Mouse (Mus musculus) urinary bladder, adult 2 months (tissue): ENCODE data around the gene Cenpp. TPM values are rescaled to one million over a fixed set of nuclear protein-coding genes. Genes with fewer than 3 reads are reported as not detected.

Source experiments
- DNase-seq: peaks from one replicate; pipeline ENCODE4 v3.0.0; 2022; ENCODE audit warnings: low spot score
- polyA plus RNA-seq: library from polyadenylated mRNA; depleted of rRNA; stranded (reverse); fragments of >200 nt; gene quantifications from 2 replicates; pipeline ENCODE4 v1.2.3, GENCODE M21; 2012

Cenpp gene
- polyA plus RNA-seq, 1 experiment, result 1.1 TPM

DNA sequence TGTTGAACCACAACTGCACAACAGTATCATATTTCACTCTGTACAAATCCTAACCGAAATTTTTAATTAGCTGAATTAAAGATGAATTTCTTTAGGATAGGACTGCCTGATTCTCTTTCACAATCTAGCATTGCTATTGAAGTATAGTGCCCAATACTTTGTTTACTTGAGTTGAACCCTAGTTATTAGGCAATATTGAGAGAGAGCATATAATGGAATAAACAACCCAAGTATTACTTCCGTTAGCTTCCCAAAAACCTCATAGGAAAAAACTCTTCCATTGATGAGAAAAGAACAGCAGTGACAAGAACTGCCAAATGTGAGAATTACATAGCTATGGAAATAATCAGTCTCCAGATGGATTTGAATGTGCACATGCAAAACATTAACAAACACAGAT, 126.3 kb downstream of the Cenpp start:
- DNase-seq, result no peak

DNA sequence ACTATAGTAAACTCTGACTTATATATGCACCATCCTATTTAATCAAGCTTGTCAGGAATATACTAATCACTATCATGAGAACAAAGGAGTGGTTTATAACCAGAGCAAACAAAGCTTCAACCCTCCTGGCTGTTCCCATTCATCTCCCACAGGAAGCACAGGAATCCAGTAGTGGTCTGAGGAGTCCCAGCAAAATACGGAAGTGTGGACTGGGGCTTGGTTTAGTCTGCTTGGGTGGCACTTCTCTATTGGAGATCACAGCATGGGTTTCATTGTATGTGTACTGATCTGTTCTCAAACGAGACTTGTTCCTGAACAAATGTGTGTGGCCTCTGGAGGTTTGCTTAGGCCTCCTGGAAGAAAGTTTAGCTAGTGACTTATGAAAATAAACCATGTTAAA, 133.8 kb downstream of the Cenpp start:
- no peak for DNase-seq

DNA sequence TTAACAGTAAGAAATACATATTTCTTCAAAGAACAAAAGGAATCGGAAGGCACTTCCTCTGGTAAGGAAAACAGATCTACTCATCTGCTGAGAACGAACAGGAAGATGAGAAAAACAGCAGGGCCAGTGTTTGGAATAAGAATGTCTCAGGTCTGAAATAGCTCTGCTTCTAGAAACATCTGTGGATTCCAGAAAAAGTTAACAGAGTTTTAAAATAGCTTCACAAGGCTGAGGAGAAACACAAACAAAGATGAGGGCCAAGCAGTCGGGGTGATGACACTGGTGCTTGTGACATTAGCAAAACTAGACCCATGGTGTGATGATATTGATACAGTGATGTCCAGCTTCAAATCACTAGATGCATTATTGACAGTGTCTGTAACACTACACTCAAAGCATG, 145.4 kb downstream of the Cenpp start:
- DNase-seq, result no peak

DNA sequence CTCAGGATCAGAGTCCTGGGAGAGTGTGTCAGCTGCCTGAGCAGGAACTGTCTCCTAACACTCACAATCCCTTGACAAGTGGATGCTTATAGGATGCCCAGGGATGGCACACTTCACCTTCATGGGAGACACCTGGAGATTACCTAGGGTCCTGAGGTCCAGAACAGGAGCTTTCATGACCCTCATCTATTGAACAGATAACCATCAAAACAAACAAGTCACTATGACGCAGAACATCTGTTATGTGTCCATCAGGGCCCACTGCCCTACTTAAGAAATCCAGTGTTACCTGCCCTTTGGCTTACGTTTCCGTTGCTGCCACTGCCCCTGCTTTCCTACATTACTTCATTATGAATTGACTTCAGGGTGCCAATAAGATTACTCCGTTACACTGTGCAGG, 146.8 kb downstream of the Cenpp start:
- DNase-seq, result no peak

DNA sequence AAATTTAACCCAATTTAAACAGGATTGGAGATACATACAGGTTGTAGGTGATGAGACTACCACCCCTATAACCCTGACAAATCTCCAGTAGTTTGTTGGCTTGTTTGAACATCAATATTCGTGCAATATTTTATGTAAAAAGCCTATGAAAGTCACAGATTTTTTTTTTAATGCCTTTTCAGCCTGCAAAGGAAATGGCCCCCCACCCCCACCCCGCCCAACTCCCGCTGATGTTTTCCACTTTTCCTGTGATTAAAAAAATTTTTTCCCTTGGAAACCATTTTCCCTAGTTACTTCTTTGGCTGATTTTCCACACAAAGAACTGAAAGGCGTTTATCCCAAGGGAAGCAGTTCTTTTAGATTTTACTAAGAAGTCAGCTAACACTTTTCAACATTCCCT, 148.1 kb downstream of the Cenpp start, which contains the start of gene Ecm2:
Gene Ecm2, plus strand, starts transcription at position 301 of the 400 bp plus-strand sequence.
- no peak for DNase-seq

DNA sequence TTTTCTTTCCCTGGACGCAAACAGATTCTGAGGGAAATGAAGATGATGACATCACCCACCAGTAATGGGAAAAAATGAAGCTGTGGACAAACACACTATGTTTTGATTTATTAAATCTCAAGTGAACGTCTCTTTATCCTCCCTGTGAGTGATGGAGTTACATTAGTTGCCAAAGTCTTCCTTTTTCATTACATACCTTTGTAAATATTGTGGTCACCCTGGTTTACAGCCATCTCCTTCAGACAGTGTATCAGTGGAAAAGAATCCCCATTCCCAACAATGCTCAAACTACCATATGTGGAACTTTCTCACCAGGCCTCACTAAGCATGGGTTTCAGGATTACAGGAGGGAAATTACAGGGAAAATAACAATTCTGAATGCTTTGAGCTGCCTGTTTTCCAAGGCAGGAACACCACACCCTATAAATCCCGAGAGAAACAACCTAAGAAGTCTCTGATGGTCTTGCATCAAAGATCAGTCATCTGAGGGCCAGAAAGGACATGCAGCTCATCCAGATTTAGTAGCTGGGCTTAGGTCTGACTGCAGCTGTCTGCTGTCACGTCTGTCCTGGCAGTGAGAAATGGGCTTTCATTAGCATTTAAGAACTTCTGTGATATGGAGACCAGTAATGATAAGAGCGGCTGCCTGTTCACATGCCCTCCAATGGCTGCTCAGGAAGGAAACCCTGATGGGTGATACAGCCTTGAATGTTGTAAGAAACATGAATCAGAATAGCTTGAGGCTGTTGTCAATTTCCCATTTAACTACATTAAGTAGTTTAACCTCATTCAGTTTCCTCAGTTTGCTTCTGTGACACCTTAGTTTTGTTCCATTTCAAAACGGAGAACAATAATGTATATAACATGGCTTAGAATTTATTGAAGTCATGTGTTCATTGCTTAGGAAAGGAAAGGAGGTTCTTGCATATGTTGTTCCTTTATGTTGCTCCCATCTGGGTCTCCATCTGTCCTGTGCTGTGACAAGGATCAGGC, 159.9 kb downstream of the Cenpp start, which contains the start of gene Tes3-ps:
Gene Tes3-ps, plus strand, starts transcription at position 943 of the 993 bp plus-strand sequence.
- no peak for DNase-seq

DNA sequence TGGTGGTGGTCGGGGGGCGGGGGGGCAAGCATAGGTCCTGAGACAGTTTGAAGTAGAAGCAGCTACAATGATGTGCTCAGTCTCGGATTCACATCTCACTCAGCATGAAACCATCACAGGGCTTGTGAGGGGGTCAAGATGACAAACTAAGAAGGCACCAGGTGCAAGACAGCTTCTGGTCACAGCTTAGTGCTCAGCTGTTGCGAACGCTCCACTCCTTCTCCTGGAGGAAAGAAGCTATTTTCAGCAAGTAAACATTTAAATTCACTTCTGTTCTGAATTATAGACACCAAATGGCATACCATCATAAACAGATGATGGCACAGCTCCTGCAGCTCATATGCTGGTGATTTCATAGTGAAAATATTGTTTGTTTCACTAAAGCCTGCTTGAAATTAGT, 167.2 kb downstream of the Cenpp start:
- no peak for DNase-seq

DNA sequence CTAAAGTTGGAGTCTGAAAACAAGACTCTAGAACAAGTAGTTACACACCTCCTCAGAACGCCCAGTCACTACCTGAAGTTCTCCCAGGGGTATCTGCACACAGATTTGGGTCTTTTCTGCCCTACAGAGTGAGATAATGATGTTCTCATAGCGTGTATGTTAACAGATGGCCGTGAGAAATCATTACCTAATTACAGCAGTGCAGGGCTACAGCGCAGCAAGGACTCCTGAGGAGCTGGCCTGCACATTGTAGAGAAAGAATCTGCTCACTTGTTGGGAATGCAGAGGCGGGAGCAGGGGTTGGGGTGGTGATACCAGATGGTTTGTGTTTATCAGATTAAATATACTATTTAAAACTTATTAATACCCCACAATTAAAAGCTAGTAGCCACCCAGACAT, 172.0 kb downstream of the Cenpp start:
- no peak for DNase-seq

DNA sequence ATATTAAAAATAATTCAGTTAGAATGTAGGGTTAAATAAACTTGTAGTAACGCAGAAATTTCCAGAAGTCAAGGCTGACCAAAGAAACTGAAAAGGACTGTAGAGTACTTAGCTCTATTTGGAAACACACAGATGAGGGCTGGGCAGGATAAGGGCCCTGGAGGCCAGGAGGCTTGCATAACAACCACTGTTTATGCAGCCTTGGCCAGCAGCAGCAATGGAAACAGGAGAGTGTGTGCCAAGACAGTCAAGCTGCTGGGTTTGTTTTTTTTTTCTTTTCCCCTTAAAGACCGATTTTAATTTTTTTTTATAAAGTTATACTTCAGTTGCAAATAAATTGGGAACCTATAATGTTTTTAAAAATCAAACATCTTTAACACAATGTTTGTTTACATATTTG, 172.5 kb downstream of the Cenpp start:
- DNase-seq, result no peak

DNA sequence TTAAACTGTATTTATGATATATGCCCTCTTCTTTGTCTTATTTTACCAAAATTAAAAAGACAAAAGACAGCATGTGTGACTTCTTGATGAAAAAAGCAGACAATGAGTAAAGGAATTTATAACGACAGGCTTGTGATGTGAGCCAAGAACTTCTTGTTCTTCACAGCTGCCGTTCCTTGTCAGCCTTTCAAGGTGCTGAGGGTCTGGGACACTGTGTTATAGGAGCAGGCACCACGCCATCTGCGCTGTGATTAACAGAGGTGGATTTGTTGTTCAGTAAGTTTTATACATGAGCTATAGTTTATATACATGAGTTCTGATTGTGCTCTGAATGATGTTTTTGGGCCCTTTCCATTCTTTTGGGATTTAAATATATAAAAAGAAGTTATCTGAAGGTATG, 173.2 kb downstream of the Cenpp start:
- DNase-seq, result no peak

DNA sequence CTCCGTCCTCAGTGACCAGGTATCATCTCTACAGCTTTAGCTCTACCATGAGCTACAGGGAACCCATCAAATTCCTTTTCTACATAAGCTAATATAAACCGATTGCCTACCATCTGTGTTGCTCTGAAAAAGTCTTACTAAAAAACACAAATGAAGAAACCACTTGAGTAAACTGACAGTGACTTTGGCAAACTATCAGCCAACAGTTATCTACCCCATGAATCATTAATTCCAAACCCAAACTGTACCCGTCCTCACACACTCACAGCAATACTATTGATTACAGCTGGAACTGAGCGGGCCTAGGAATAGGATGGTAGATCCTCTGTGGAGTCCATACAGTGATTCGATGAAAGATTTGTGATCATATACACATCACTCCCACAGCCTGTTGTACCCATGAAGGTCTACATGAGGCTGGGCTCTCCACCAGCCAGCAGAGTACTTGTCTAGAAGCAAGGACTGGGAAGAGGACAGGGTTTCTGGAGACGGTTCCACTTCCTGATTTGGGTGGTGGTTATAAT, 173.7 kb downstream of the Cenpp start:
- DNase-seq, result no peak

DNA sequence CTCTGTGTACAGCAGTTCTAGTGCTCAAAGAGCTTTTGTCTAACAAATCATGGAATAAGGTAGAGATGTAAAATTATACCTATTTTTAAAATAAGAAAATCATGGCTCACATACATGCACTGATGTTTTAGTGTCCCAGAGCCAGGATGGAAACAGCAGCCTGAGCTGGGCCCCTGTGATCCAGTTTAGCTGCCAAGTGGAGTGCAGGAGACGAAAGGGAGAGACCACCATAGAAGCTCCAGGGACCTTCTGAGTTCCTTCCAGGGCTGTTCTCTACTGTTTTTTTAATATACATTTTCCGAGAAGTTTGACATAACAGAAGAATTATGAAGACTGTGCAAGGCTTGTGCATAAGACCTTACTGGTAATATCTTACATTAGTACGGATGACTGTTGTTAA, 174.7 kb downstream of the Cenpp start:
- no peak for DNase-seq

DNA sequence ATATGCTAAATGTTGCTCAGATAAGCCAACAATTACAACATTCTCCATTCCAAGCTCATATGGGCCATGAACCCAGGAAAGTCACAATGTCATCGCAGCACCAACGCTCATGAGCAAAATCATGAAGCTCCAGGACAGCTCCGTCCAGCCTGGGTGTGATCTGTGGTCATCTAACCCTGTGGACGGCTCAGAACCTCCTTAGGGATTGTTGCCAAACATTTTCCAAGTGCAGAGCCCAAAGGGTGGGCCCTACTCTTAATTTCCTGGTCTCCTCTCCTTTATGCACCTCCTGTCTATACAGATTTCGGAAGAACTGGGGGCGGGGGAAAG, 179.9 kb downstream of the Cenpp start:
- no peak for DNase-seq

DNA sequence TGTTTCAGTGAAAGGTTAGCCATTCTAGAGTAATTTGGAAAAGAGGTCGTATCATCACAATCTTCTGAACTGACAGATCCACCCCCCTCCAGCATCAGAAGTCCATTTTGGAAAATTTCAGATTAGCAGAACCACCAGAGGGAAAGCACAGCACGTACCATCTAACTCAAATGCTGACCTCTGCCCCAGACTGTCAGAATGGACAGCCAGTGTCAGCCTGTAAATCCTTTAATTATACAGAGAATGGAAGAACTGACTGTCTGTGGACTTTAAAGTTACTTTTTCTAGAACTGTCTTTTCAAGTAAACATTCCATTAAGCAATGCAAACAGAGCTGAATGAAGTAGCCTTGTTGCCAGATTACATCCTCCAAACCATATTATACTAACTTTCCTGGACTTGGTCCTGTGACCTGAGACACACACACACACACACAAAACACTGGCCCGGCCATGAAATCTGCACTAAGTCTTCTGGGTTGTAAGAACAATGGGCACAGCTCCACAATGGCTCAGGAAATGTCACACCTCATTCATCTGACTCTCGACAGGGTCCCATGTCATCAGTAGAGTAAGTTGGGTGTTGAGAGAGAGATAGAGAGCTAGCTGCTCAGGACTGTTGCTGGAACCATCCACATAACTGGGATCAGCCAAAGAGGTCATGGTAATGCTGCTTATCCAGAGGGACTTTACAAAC, 180.5 kb downstream of the Cenpp start:
- no peak for DNase-seq

DNA sequence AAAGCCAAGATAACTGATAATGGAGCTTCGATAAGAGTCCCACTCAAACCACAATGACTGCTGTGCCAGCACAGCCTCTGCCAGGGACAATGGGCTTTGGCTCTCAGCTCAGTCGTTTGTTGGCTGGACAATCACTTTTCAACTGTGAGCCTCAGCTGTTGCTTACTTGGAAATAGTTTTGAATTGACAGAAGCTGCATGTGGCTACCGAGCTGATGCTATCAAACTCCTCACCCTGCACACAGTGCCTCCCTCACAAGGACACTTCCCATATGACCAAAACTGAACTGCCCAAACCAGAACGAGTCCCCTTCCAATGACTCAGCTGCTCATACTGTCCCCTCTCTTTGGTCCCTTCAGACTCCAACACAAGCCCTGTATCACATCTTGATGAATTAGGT, 181.8 kb downstream of the Cenpp start:
- no peak for DNase-seq

DNA sequence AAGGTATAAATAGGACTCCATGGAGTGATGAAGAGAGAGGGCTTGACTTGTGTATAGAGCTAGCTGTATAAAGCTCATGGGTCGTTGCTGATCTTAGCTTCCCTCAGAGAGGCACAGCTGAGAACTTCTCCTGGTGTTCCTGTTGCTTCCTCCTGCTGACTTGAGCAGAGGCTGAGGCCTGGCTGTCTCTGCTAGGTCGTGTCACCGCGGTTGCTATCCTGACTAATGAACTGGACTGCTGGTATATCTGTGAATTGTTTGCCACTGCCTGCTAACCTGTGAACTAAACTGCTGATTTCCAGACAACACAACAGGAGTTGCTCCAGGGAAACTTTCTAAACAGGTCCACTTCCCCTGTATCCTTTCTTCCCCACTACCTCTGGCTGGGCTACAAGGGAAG, 182.3 kb downstream of the Cenpp start:
- no peak for DNase-seq

DNA sequence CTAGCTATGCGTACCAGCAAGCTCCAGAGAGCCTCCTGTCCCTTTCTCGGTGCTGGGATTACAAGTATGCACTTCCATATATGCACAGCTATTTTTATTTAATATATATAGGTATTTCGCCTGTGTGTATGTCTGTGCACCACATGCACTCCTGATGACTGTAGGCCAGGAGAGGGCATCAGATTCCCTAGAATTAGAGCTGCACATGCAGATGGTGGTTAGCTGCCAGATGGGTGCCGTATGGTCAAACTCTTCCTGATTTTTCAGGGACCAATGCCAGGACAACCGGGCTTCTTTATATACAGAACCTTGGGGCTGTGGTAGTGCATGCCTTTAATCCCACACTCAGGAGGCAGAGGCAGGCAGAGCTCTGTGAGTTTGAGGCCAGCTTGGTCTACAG, 183.6 kb downstream of the Cenpp start:
- no peak for DNase-seq

DNA sequence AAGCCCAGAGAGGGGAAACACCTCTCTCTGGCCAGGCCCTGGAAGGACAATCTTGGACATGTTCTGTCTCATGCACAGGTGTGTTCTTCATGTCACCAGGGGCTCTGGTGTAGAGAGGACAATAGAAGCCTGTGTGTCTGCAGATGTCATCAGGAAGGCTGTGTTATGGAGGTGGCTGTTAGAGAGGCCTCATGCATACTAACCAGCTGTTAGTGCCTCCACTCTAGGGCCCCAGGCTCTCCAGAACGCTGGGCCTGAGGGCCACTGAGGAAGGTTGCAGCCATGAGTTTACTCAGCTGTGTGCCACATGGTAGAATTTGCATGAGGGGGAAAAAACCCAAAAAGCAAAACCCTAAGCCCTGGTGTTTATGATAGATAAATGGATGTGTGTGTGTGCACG, 185.0 kb downstream of the Cenpp start:
- DNase-seq, result no peak

DNA sequence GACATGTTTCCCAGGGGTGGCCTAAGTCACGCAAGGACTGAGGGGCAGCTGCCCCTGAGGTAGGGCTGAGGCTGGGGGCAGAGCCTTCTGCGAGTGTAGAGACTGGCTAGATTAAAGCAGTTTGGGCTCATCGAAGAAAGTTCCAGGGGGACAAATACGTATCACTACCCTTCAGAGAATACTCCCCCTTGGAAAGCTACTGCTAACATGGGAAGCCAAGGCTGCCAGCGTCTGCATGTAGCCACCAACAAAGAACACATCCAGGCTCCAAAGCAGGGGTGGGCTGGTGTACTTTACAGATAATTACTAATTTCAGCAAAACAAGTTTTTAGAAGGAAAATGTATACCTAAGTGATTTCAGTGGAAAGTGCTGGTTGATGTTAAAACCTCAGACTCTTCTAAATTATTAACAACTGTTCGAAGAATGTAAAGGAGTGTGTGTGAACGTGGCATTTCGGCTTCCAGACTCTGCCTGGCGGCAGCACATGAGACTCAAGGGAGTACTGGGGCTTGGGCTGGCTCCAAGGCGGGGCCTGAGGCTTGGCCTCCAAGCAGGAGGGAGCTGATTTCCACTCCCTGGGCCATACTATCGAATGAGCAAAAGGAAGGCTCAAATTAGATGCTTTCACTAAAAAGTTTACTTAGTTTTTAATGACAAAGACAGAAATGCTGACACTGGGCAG, 186.1 kb downstream of the Cenpp start:
- no peak for DNase-seq

DNA sequence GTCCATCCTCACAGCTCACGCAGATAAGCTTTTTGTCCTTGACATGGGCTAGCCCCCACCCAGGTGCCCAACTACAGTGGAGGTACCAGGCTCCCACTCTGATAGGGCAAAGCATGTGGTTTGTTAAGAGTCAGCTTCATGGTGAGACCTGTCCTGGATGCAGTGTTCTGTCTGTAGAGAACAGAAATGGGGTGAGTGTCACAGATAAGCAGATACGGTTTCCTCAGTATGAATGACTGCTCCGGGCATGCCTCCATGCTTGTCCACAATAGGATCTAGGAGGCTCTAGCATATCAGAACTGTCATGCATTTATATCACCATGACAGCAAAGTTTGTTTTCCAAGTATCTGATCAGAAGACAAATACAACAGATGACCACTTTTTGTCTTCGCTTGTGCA, 186.7 kb downstream of the Cenpp start:
- no peak for DNase-seq

DNA sequence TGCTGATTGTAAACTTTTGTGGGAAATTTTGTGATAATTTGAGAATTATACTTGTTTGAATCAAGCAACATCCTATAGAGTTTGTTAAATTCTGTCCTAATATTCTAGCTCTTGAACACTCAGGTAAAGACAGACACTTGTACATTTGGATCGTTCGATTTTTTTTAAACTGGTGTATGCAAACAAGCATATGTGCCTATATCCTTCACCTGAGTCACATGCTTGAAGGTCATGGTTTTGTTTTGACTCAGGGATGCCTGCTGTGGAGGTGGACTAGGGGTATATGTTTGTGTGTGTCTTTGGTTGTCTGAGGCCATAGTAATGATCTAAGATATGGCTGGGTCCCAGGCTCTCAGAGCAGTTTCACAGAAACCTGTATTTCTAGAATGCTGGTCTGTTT, 189.7 kb downstream of the Cenpp start:
- no peak for DNase-seq

DNA sequence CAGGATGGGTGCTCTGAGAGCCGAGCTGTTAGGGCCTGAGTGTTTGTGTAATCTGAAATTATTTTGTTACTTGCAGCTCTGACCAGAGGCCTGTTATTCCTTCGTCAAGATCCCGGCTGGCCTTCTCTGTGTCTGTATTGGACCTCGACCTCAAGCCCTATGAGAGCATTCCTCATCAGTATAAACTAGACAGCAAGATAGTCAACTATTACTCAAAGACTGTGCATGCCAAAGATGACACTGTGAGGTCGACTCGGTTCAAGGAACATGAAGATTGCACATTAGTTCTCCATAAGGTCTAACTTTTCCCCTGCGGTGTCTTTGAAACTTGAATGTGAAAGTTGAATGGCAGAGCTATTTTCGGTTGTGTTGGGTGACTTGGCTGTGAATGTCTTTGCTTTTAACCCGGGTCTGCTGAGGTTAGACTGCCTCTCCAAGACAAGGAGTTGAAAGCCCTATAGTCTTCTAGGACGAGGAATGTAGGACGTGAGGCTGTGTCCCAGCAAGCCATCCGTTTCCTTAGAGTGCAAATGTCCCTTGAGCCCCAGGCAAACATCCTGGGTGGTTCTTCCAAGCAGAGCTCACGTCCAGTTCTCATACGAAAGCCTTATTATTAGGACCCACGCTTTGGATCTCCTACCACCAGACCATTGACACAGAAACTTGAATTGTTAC, 191.0 kb downstream of the Cenpp start:
- no peak for DNase-seq
